Mouse (Mus musculus): ENCODE results near the gene Elovl4.

GRCm38 (mm10) chr9:83778317-83778960 is 27.6 kb downstream of the Elovl4 start:
- no peak for TF ChIP-seq CTCF (IDR thresholded peaks at IDR 0.05; ENCODE audit: low read depth, low read length)
- no peak for TF ChIP-seq POLR2A (IDR thresholded peaks at IDR 0.05; ENCODE audit: insufficient read depth, low read length)
- TF ChIP-seq EP300 (IDR thresholded peaks at IDR 0.05; ENCODE audit: insufficient read depth, low read depth, low read length): no peak
